Mouse (Mus musculus): ENCODE measurements around the gene Tbck.

Gene Tbck

GRCm38 (mm10) chr3:132835118-132835794 is 151.3 kb downstream of the Tbck start:
- DNase-seq = no peak

- DNase-seq = no peak
Measured at GRCm38 (mm10) chr3:132837134-132837533, 153.2 kb downstream of the Tbck start.

- DNase-seq = no peak
Measured at GRCm38 (mm10) chr3:132838656-132839417, 154.9 kb downstream of the Tbck start.

- no peak for DNase-seq
Measured at GRCm38 (mm10) chr3:132839516-132839915, 155.6 kb downstream of the Tbck start.

GRCm38 (mm10) chr3:132842676-132843075 is 158.7 kb downstream of the Tbck start:
- no peak for DNase-seq

GRCm38 (mm10) chr3:132849669-132850068 is 165.7 kb downstream of the Tbck start:
- no peak for DNase-seq

GRCm38 (mm10) chr3:132850431-132850830 is 166.5 kb downstream of the Tbck start:
- DNase-seq = no peak

- no peak for DNase-seq
Measured at GRCm38 (mm10) chr3:132851417-132851816, 167.5 kb downstream of the Tbck start.

- no peak for DNase-seq
Measured at GRCm38 (mm10) chr3:132851841-132852728, 168.1 kb downstream of the Tbck start.

GRCm38 (mm10) chr3:132854271-132854670 is 170.3 kb downstream of the Tbck start:
- no peak for DNase-seq

- DNase-seq = no peak
Measured at GRCm38 (mm10) chr3:132855458-132856212, 171.7 kb downstream of the Tbck start.

GRCm38 (mm10) chr3:132856651-132857050 is 172.7 kb downstream of the Tbck start:
- no peak for DNase-seq

GRCm38 (mm10) chr3:132858849-132859248 is 174.9 kb downstream of the Tbck start:
- no peak for DNase-seq

GRCm38 (mm10) chr3:132859573-132859972 is 175.6 kb downstream of the Tbck start:
- DNase-seq = no peak

GRCm38 (mm10) chr3:132860796-132861195 is 176.9 kb downstream of the Tbck start:
- no peak for DNase-seq

GRCm38 (mm10) chr3:132863843-132864242 is 179.9 kb downstream of the Tbck start:
- no peak for DNase-seq

- no peak for DNase-seq
Measured at GRCm38 (mm10) chr3:132864329-132864919, 180.5 kb downstream of the Tbck start.

GRCm38 (mm10) chr3:132864986-132865385 is 181.0 kb downstream of the Tbck start:
- no peak for DNase-seq

GRCm38 (mm10) chr3:132865596-132865995 is 181.7 kb downstream of the Tbck start:
- DNase-seq = no peak

GRCm38 (mm10) chr3:132866984-132867383 is 183.0 kb downstream of the Tbck start:
- DNase-seq = no peak

- no peak for DNase-seq
Measured at GRCm38 (mm10) chr3:132868838-132869237, 184.9 kb downstream of the Tbck start.

- DNase-seq = no peak
Measured at GRCm38 (mm10) chr3:132870079-132870478, 186.1 kb downstream of the Tbck start.
